Mouse (Mus musculus): ENCODE results near the gene Sun5.

GRCm38 (mm10) chr2:153809921-153810320 lies 61.0 kb downstream of the Sun5 start:
- TF ChIP-seq CTCF (conservative IDR thresholded peaks at IDR 0.05; ENCODE audit: low read length) = no peak
- no peak for TF ChIP-seq NANOG (IDR thresholded peaks at IDR 0.05; ENCODE audit: borderline replicate concordance, low read length)
- TF ChIP-seq POU5F1 (IDR thresholded peaks at IDR 0.05; ENCODE audit: borderline replicate concordance, low read length) = no peak

Data from E14TG2a.4 (cell line).